ENCODE assay signal across 32 mouse cellular contexts in genomic region chr3:109671716-109672115, GRCm38 (mm10).
A peak's percentile ranks its signal among the peaks of the same experiment; 100 is the strongest.
DNase-seq lines count a peak whose midpoint lies in the region; ATAC-seq and TF ChIP-seq lines count a peak whose summit lies in the region.
"Had no signal": no experiment of that assay in that cellular context is flagged by ENCODE, and none has a peak within 500 bp of the region (broad histone marks: within the 10 kb centered on the region; RNA-seq: fewer than 3 reads in every experiment).

No protein-coding gene starts in this region.

- 90% methylated on average over 4 of the region's 4 CpGs for WGBS in forebrain, embryonic 14.5 days
- 91% methylated on average over 4 of the region's 4 CpGs for WGBS in forebrain, embryonic 11.5 days
- 75% methylated on average over 4 of the region's 4 CpGs for WGBS in forebrain, postnatal 0 days

- no peak for TF ChIP-seq CTCF in forebrain, postnatal 0 days (IDR thresholded peaks at IDR 0.05; ENCODE audit: low read depth)

- no peak overlapping the region for H3K9ac ChIP-seq in forebrain, embryonic 14.5 days (ENCODE audit: low read length)
- H3K9ac ChIP-seq in forebrain, embryonic 11.5 days (ENCODE audit: low read length) = no peak overlapping the region
- H3K9ac ChIP-seq in forebrain, postnatal 0 days = no peak overlapping the region
- H3K9ac ChIP-seq: hindbrain, embryonic 12.5 days; intestine, embryonic 15.5 days; limb, embryonic 13.5 days; lung, embryonic 15.5 days; midbrain, embryonic 15.5 days; neural tube, embryonic 15.5 days; stomach, embryonic 15.5 days had no signal

- no peak overlapping the region for H3K4me2 ChIP-seq in forebrain, embryonic 14.5 days (ENCODE audit: low read length)
- H3K4me2 ChIP-seq in forebrain, embryonic 11.5 days (ENCODE audit: low read depth, low read length, severe bottlenecking) = no peak overlapping the region
- H3K4me2 ChIP-seq in forebrain, postnatal 0 days (ENCODE audit: low read depth) = no peak overlapping the region
- H3K4me2 ChIP-seq: heart, embryonic 11.5 days; hindbrain, embryonic 12.5 days; intestine, embryonic 15.5 days; limb, embryonic 13.5 days; liver, embryonic 11.5 days; lung, embryonic 15.5 days; midbrain, embryonic 15.5 days; neural tube, embryonic 15.5 days; stomach, embryonic 15.5 days had no signal

- DNase-seq in forebrain, embryonic 14.5 days (ENCODE audit: low spot score) = peak; percentile 19
- DNase-seq in forebrain, embryonic 11.5 days (ENCODE audit: low spot score) = no peak
- DNase-seq in layer of hippocampus, adult 11-12 months (ENCODE audit: low spot score) = peak; percentile 11
- DNase-seq in layer of hippocampus, postnatal 25 days (ENCODE audit: extremely low spot score in 1 of 2, low spot score in 1 of 2) = no peak
- peak; percentile 41 for DNase-seq in right cerebral cortex, adult 18-20 months
- no peak for DNase-seq in right cerebral cortex, postnatal 14 days
- DNase-seq in forebrain, postnatal 0 days = peak; percentile 24
- DNase-seq in adrenal gland, postnatal 36 days = no peak
- DNase-seq: adrenal gland, postnatal 14 days; cerebellum, adult 2 months; gastrocnemius, adult 2 months; gastrocnemius, postnatal 36 days; heart, adult 18-20 months; heart, postnatal 36 days; kidney, adult 8-10 months; kidney, postnatal 4 days; retina, postnatal 1 day; thymus, postnatal 14 days had no signal

- H3K4me3 ChIP-seq in forebrain, embryonic 14.5 days (ENCODE audit: low read depth, low read length) = no peak overlapping the region
- H3K4me3 ChIP-seq in forebrain, embryonic 11.5 days (ENCODE audit: low read depth, low read length) = no peak overlapping the region
- H3K4me3 ChIP-seq in forebrain, postnatal 0 days (ENCODE audit: low read depth, low read length) = no peak overlapping the region
- H3K4me3 ChIP-seq: erythroblast, embryonic 14.5 days; gastrocnemius, adult 2 months; hindbrain, embryonic 12.5 days; intestine, embryonic 15.5 days; limb, embryonic 13.5 days; lung, embryonic 15.5 days; midbrain, embryonic 10.5 days; midbrain, embryonic 15.5 days; neural tube, embryonic 15.5 days; stomach, embryonic 15.5 days had no signal

- no peaks in the 10 kb centered on the region for H3K4me1 ChIP-seq in forebrain, embryonic 14.5 days (ENCODE audit: control insufficient read depth, insufficient read depth, low read length)
- no peaks in the 10 kb centered on the region for H3K4me1 ChIP-seq in forebrain, embryonic 11.5 days (replicated peaks; ENCODE audit: control insufficient read depth, insufficient read depth, low read length)
- H3K4me1 ChIP-seq in forebrain, postnatal 0 days (ENCODE audit: insufficient read depth) = no peaks in the 10 kb centered on the region
- H3K4me1 ChIP-seq: hindbrain, embryonic 12.5 days; intestine, embryonic 15.5 days; limb, embryonic 13.5 days; lung, embryonic 15.5 days; midbrain, embryonic 10.5 days; midbrain, embryonic 15.5 days; neural tube, embryonic 15.5 days; stomach, embryonic 15.5 days had no signal

- H3K36me3 ChIP-seq in forebrain, embryonic 14.5 days (ENCODE audit: control insufficient read depth, insufficient read depth, low read length) = no peaks in the 10 kb centered on the region
- no peaks in the 10 kb centered on the region for H3K36me3 ChIP-seq in forebrain, embryonic 11.5 days (ENCODE audit: control insufficient read depth, insufficient read depth, low read length)
- no peaks in the 10 kb centered on the region for H3K36me3 ChIP-seq in forebrain, postnatal 0 days (ENCODE audit: insufficient read depth)
- H3K36me3 ChIP-seq: G1E; hindbrain, embryonic 12.5 days; intestine, embryonic 15.5 days; limb, embryonic 13.5 days; lung, embryonic 15.5 days; midbrain, embryonic 10.5 days; midbrain, embryonic 15.5 days; neural tube, embryonic 15.5 days; stomach, embryonic 15.5 days had no signal

- ATAC-seq in forebrain, embryonic 14.5 days = 0 out of 2 replicates have a peak, but pooled peaks have one; percentile 40
- ATAC-seq in forebrain, embryonic 11.5 days (replicated peaks; ENCODE audit: low FRiP score) = no peak
- peak; percentile 71 for ATAC-seq in forebrain, postnatal 0 days
- ATAC-seq: hindbrain, postnatal 0 days; intestine, embryonic 15.5 days; midbrain, embryonic 15.5 days had no signal

- no peak overlapping the region for H3K27ac ChIP-seq in forebrain, embryonic 14.5 days (ENCODE audit: low read depth, low read length)
- no peak overlapping the region for H3K27ac ChIP-seq in forebrain, embryonic 11.5 days (ENCODE audit: low read depth, low read length)
- no peak overlapping the region for H3K27ac ChIP-seq in forebrain, postnatal 0 days (ENCODE audit: low read depth, low read length)
- H3K27ac ChIP-seq: gastrocnemius, adult 2 months; hindbrain, embryonic 12.5 days; hindbrain, postnatal 0 days; intestine, embryonic 15.5 days; kidney, postnatal 0 days; limb, embryonic 13.5 days; lung, embryonic 15.5 days; midbrain, embryonic 10.5 days; midbrain, embryonic 15.5 days; neural tube, embryonic 15.5 days; stomach, embryonic 15.5 days had no signal

- no peaks in the 10 kb centered on the region for H3K9me3 ChIP-seq in forebrain, embryonic 14.5 days (replicated peaks; ENCODE audit: control insufficient read depth, low read length)
- H3K9me3 ChIP-seq in forebrain, embryonic 11.5 days (ENCODE audit: control insufficient read depth, low read length) = no peaks in the 10 kb centered on the region
- H3K9me3 ChIP-seq in forebrain, postnatal 0 days (ENCODE audit: low read length) = no peaks in the 10 kb centered on the region
- H3K9me3 ChIP-seq: hindbrain, embryonic 12.5 days; intestine, embryonic 15.5 days; limb, embryonic 13.5 days; lung, embryonic 15.5 days; midbrain, embryonic 10.5 days; midbrain, embryonic 15.5 days; neural tube, embryonic 15.5 days; stomach, embryonic 15.5 days had no signal

- H3K27me3 ChIP-seq in forebrain, embryonic 14.5 days (replicated peaks; ENCODE audit: control insufficient read depth, insufficient read depth, low read length) = no peaks in the 10 kb centered on the region
- H3K27me3 ChIP-seq in forebrain, embryonic 11.5 days (ENCODE audit: control insufficient read depth, insufficient read depth, low read length) = no peaks in the 10 kb centered on the region
- H3K27me3 ChIP-seq in forebrain, postnatal 0 days (ENCODE audit: insufficient read depth, low read length) = no peaks in the 10 kb centered on the region
- H3K27me3 ChIP-seq: hindbrain, embryonic 12.5 days; intestine, embryonic 15.5 days; limb, embryonic 13.5 days; lung, embryonic 15.5 days; midbrain, embryonic 15.5 days; neural tube, embryonic 15.5 days; stomach, embryonic 15.5 days had no signal

Comparison
In these comparisons a context has a peak if more than half of its experiments do, and no peak if none do; other contexts are left out.
1. DNase-seq: peak in forebrain, embryonic 14.5 days (single experiment), layer of hippocampus, adult 11-12 months (single experiment), right cerebral cortex, adult 18-20 months (single experiment) and forebrain, postnatal 0 days (single experiment); none in forebrain, embryonic 11.5 days (single experiment), layer of hippocampus, postnatal 25 days (0 of 2), right cerebral cortex, postnatal 14 days (single experiment) and adrenal gland, postnatal 36 days (0 of 2).